Mouse (Mus musculus) heart, postnatal 14 days (tissue): ENCODE measurements around the gene Cbx2. TPM values are rescaled to one million over a fixed set of nuclear protein-coding genes. Genes with fewer than 3 reads are reported as not detected.

Source experiments
- total RNA-seq, 2 experiments: library from RNA; stranded (reverse); gene quantifications; 2 replicates each; pipeline ENCODE4 v1.2.3; 2021

The Cbx2 gene
- total RNA-seq, 2 experiments from 2014 or later, result 5.0 to 5.3 TPM

Other genes starting within 250 kb of the Cbx2 start
- gene Rbfox3, start 111.4 kb upstream of the Cbx2 start, total RNA-seq, result under 1 TPM; 0.12 to 0.29 TPM
- gene Enpp7, start 34.8 kb upstream of the Cbx2 start, total RNA-seq, result not detected
- gene Cbx8, start 18.0 kb downstream of the Cbx2 start, total RNA-seq, result 1 to 10 TPM; 6.0 to 6.1 TPM
- gene Cbx4, start 63.3 kb downstream of the Cbx2 start, total RNA-seq, result 10 to 100 TPM; 15.2 to 17.8 TPM
- gene Tbc1d16, start 205.5 kb downstream of the Cbx2 start, total RNA-seq, result 10 to 100 TPM; 68.5 to 68.7 TPM
- gene Ccdc40, start 205.6 kb downstream of the Cbx2 start, total RNA-seq, result under 1 TPM; 0.15 to 0.31 TPM
- gene Gaa, start 244.9 kb downstream of the Cbx2 start, total RNA-seq, result 10 to 100 TPM; 53.1 to 56.0 TPM